Mouse (Mus musculus) midbrain, embryonic 15.5 days (tissue): ENCODE measurements at regions not wholly inside any gene's neighbourhood (a gene's known extent, or its start where the extent isn't known, plus 50 kb on each side); places are given as distances from the start of the nearest gene placed in this dataset.

Experiments used
- ATAC-seq: fragments of 200-750 bp; cut with Nextera tagmentation; replicated peaks from 2 replicates; pipeline ENCODE4 v1.8.0; 2017; ENCODE audit warnings: moderate TSS enrichment
- H3K27ac ChIP-seq: fragments of 300-500 bp; sonication (generic); 2 replicates; pipeline ENCODE4 v1.5.1; 2015; ENCODE audit warnings: mild to moderate bottlenecking, inconsistent platforms
- H3K27me3 ChIP-seq: fragments of 300-500 bp; sonication (generic); replicated peaks from 2 replicates; pipeline ENCODE4 v1.6.1; 2015; ENCODE audit warnings: inconsistent platforms
- H3K36me3 ChIP-seq: fragments of 300-500 bp; sonication (generic); replicated peaks from 2 replicates; pipeline ENCODE4 v1.6.1; 2015; ENCODE audit warnings: inconsistent platforms
- H3K4me1 ChIP-seq: fragments of 300-500 bp; sonication (generic); 2 replicates; pipeline ENCODE4 v1.6.1; 2015; ENCODE audit warnings: inconsistent platforms
- H3K4me2 ChIP-seq: fragments of 300-500 bp; sonication (generic); 2 replicates; pipeline ENCODE4 v1.6.1; 2015; ENCODE audit warnings: inconsistent platforms, mild to moderate bottlenecking, moderate library complexity
- H3K4me3 ChIP-seq: fragments of 300-500 bp; sonication (generic); 2 replicates; pipeline ENCODE4 v1.5.1; 2015; ENCODE audit warnings: mild to moderate bottlenecking, inconsistent platforms
- H3K9ac ChIP-seq: fragments of 300-500 bp; sonication (generic); 2 replicates; pipeline ENCODE4 v1.6.1; 2015; ENCODE audit warnings: mild to moderate bottlenecking, inconsistent platforms
- H3K9me3 ChIP-seq: fragments of 300-500 bp; sonication (generic); 2 replicates; pipeline ENCODE4 v1.6.1; 2016; ENCODE audit warnings: inconsistent platforms
- WGBS: fragments of 180-500 bp; shearing (Covaris S2); methylation state at CpG from one replicate; pipeline ENCODE4 v1.1.7; 2015; ENCODE audit warnings: mixed read lengths; 5-methylcytosine and 5-hydroxymethylcytosine counted together

- Histone ChIP-seq H3K9ac (no peak overlapping the region), H3K9me3 (no peaks in the 10 kb centered on the region), H3K4me1 (no peaks in the 10 kb centered on the region), H3K4me2 (no peak overlapping the region), H3K27me3 (no peaks in the 10 kb centered on the region), H3K36me3 (no peaks in the 10 kb centered on the region), H3K4me3 (no peak overlapping the region), H3K27ac (no peak overlapping the region)
- no peak for ATAC-seq
- WGBS, result 73% methylated on average over 1 of the region's 1 CpGs
Observed at GRCm38 (mm10) chr12:25355217-25355616, 258.3 kb upstream of the Id2 start.

GRCm38 (mm10) chr12:25353402-25353896 is 256.5 kb upstream of the Id2 start:
- 60% methylated on average over 10 of the region's 10 CpGs for WGBS
- Histone ChIP-seq H3K4me1 (no peaks in the 10 kb centered on the region), H3K36me3 (no peaks in the 10 kb centered on the region), H3K4me3 (no peak overlapping the region), H3K9ac (no peak overlapping the region), H3K27ac (0 out of 2 replicates have a peak overlapping the region, but pooled peaks have one; percentile 28), H3K4me2 (no peak overlapping the region), H3K27me3 (no peaks in the 10 kb centered on the region), H3K9me3 (no peaks in the 10 kb centered on the region)
- no peak for ATAC-seq

DNA sequence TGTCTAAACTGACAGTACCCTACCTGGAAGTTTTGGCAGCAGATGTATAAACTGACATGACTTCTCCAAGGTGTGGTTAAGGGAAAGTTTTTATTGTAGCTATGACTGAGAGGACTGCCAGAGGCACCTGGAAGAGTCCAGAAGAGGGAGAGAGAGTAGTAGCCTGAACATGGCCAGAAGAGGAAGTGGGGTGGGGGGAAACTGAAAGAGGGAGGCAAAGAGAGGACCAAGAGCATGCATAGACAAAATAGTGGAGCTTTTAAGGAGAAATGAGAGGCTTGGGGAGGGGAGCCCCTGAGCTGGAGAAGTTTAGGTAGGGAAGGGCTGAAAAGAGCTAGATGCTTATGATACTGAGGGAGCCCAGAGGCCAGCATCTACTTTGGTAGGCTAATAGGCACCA is 255.2 kb upstream of the Id2 start:
- Histone ChIP-seq H3K27ac (no peak overlapping the region), H3K4me3 (no peak overlapping the region), H3K4me1 (no peaks in the 10 kb centered on the region), H3K36me3 (no peaks in the 10 kb centered on the region), H3K4me2 (no peak overlapping the region), H3K9ac (no peak overlapping the region), H3K27me3 (no peaks in the 10 kb centered on the region), H3K9me3 (no peaks in the 10 kb centered on the region)
- no peak for ATAC-seq

- Histone ChIP-seq H3K4me3 (no peak overlapping the region), H3K9ac (no peak overlapping the region), H3K4me2 (no peak overlapping the region), H3K27me3 (no peaks in the 10 kb centered on the region), H3K9me3 (no peaks in the 10 kb centered on the region), H3K36me3 (no peaks in the 10 kb centered on the region), H3K27ac (no peak overlapping the region), H3K4me1 (no peaks in the 10 kb centered on the region)
- 63% methylated on average over 17 of the region's 17 CpGs for WGBS
- ATAC-seq, result no peak
Observed at GRCm38 (mm10) chr12:25344354-25344753, 247.4 kb upstream of the Id2 start.

DNA sequence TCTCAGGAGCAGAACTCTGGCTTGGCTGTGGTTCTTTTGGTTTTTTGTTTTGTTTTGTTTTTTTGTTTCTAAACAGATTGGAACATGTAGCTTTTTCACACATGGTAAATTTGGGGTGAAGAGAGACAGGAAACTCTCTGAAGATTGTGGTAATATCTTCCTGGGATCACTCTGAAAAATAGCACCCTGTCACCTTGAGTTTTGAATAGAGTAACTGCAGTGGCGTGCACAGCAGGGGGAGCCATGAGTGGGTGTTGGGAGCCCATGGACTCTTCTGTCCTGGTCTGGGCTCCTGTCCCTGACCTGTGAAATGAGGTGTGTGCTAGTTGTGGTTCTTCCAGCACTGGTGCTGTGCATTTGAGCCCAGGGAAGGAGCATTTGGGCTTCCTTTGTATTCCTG is 241.8 kb upstream of the Id2 start:
- H3K36me3 ChIP-seq, result no peaks in the 10 kb centered on the region
- no peak overlapping the region for H3K4me3 ChIP-seq
- ATAC-seq, result no peak
- no peak overlapping the region for H3K27ac ChIP-seq
- H3K9me3 ChIP-seq, result no peaks in the 10 kb centered on the region
- H3K4me2 ChIP-seq, result no peak overlapping the region
- no peaks in the 10 kb centered on the region for H3K4me1 ChIP-seq
- H3K27me3 ChIP-seq, result no peaks in the 10 kb centered on the region
- 83% methylated on average over 1 of the region's 1 CpGs for WGBS
- no peak overlapping the region for H3K9ac ChIP-seq

DNA sequence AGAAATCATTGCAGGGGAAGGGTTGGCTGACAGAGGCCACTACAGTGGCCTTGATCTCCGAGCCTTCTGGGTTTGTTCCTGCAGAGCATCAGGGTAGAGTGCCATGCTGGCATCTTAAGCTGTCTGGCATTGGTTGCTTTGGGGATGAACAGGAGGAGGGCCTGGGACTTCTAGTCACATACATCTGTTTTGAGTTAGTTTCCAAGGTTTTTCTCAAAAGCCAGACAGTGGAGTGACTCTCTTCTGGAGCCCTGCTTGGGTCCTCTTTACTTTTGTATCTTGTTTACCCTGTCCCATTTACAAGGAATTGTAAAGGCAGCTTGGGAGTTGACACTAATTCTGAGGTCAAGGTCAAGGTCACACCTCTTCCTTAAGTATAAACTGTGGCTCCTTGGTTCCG is 239.0 kb upstream of the Id2 start:
- WGBS, result 75% methylated on average over 2 of the region's 2 CpGs
- peaks cover 3% of the 10 kb centered on the region; the same call in 1 of the 2 replicates for H3K4me1 ChIP-seq
- no peak overlapping the region for H3K4me2 ChIP-seq
- H3K9ac ChIP-seq, result no peak overlapping the region
- H3K27me3 ChIP-seq, result no peaks in the 10 kb centered on the region
- H3K9me3 ChIP-seq, result no peaks in the 10 kb centered on the region
- no peaks in the 10 kb centered on the region for H3K36me3 ChIP-seq
- H3K27ac ChIP-seq, result no peak overlapping the region
- H3K4me3 ChIP-seq, result no peak overlapping the region
- no peak for ATAC-seq

DNA sequence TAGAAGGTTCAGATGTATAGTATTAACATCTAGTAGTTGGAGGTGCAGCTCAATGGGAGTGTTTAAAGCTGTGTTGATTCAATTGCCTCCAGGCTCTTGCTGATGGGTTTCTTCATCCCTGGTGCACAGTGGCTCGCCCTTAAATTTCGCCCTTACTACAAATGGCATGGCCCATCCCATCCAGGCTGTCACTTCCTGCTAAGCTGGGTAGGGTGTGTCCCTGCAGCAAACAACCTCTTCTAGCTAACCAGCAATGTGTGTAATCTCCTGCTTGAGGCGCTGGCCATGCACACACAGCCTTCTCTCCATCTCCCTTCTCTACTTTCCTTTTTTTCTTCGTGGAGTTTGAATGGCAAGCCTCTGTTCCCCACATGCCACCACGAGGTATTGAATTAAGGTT is 238.1 kb upstream of the Id2 start:
- H3K36me3 ChIP-seq, result no peaks in the 10 kb centered on the region
- H3K4me1 ChIP-seq, result peaks cover 3% of the 10 kb centered on the region; the same call in 1 of the 2 replicates
- no peak overlapping the region for H3K4me3 ChIP-seq
- no peak overlapping the region for H3K4me2 ChIP-seq
- 82% methylated on average over 5 of the region's 5 CpGs for WGBS
- ATAC-seq, result no peak
- H3K9me3 ChIP-seq, result no peaks in the 10 kb centered on the region
- H3K27me3 ChIP-seq, result no peaks in the 10 kb centered on the region
- H3K27ac ChIP-seq, result no peak overlapping the region
- no peak overlapping the region for H3K9ac ChIP-seq

DNA sequence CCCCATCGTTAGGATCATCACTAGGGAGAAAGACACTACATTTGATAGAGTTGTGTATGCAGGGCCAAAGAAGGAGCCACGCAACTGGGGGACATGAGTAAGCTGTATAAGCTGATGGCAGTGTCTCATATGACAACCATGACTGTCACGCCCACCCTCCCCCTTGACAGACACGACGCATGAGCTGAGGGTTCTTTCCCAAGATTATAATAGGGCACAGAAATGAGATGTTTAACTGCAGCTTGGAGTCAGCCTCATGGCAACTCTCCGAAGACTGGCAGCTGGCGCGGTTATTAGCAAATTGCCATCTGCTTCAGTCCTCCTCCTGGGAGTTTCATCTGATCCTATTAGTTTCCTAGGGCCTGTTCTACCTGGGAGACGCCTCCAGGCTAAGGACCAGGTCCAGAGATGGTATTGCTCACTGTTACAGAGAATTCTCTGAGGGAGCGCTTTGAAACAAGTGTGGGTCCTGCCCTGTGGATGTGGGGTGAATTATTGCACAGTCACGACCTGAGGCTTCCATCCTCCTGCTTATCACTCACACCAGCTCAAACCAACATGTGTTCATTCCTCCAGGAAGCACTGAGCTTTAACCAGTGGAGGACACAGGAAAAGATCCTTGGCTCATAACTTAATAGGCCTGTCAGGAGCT is 235.6 kb upstream of the Id2 start:
- peak; percentile 70 for ATAC-seq
- no peak overlapping the region for H3K9ac ChIP-seq
- H3K9me3 ChIP-seq, result no peaks in the 10 kb centered on the region
- WGBS, result 55% methylated on average over 11 of the region's 11 CpGs
- H3K36me3 ChIP-seq, result no peaks in the 10 kb centered on the region
- H3K27me3 ChIP-seq, result no peaks in the 10 kb centered on the region
- H3K27ac ChIP-seq, result no peak overlapping the region
- H3K4me3 ChIP-seq, result no peak overlapping the region
- H3K4me1 ChIP-seq, result peaks cover 10% of the 10 kb centered on the region
- no peak overlapping the region for H3K4me2 ChIP-seq

- 85% methylated on average over 5 of the region's 5 CpGs for WGBS
- no peak overlapping the region for H3K4me2 ChIP-seq
- no peaks in the 10 kb centered on the region for H3K27me3 ChIP-seq
- H3K27ac ChIP-seq, result no peak overlapping the region
- no peaks in the 10 kb centered on the region for H3K9me3 ChIP-seq
- no peak for ATAC-seq
- no peak overlapping the region for H3K9ac ChIP-seq
- no peaks in the 10 kb centered on the region for H3K36me3 ChIP-seq
- H3K4me3 ChIP-seq, result no peak overlapping the region
- H3K4me1 ChIP-seq, result peaks cover 10% of the 10 kb centered on the region
Observed at GRCm38 (mm10) chr12:25330004-25330708, 233.2 kb upstream of the Id2 start.

- Histone ChIP-seq H3K27me3 (no peaks in the 10 kb centered on the region), H3K4me3 (no peak overlapping the region), H3K4me2 (no peak overlapping the region), H3K36me3 (no peaks in the 10 kb centered on the region), H3K4me1 (peaks cover 7% of the 10 kb centered on the region; the same call in 1 of the 2 replicates), H3K9ac (no peak overlapping the region), H3K9me3 (no peaks in the 10 kb centered on the region), H3K27ac (no peak overlapping the region)
- WGBS, result 88% methylated on average over 3 of the region's 3 CpGs
- no peak for ATAC-seq
Observed at GRCm38 (mm10) chr12:25325901-25326300, 229.0 kb upstream of the Id2 start.

- 83% methylated on average over 1 of the region's 1 CpGs for WGBS
- no peak overlapping the region for H3K9ac ChIP-seq
Observed at GRCm38 (mm10) chr12:25323171-25323570, 226.2 kb upstream of the Id2 start.

DNA sequence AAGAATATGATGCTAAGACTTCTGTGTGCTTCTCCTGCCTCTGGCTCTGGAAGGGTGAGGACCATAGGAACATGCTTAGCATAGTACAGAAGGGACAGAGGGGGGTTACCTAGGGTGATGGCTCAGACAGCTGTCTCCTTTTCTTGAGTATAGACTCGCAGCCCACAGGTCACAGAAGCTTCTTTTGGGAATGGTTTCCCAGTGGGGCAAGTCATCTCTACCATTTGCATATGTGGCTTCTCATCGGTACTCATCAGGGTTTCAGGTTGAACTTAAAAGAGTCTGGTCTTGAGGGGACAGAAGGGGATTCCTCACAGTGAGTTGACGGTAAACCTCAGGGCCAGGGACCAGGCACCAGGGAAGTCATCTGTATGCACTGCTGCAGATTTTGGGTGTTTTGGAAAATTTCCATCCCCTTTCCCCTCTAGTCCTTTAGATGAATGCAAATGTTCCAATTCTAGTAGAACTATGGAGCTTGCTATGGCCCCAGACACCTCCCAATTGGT is 223.4 kb upstream of the Id2 start:
- H3K4me3 ChIP-seq, result no peak overlapping the region
- 92% methylated on average over 3 of the region's 3 CpGs for WGBS
- no peak overlapping the region for H3K27ac ChIP-seq
- H3K36me3 ChIP-seq, result no peaks in the 10 kb centered on the region
- no peaks in the 10 kb centered on the region for H3K4me1 ChIP-seq
- no peaks in the 10 kb centered on the region for H3K27me3 ChIP-seq
- no peak for ATAC-seq
- no peak overlapping the region for H3K4me2 ChIP-seq
- H3K9me3 ChIP-seq, result no peaks in the 10 kb centered on the region
- no peak overlapping the region for H3K9ac ChIP-seq

More at GRCm38 (mm10) chr12:25323171-25323570, 226.2 kb upstream of the Id2 start:
- H3K4me3 ChIP-seq, result no peak overlapping the region
- no peaks in the 10 kb centered on the region for H3K9me3 ChIP-seq
- no peaks in the 10 kb centered on the region for H3K4me1 ChIP-seq
- H3K36me3 ChIP-seq, result no peaks in the 10 kb centered on the region
- no peak overlapping the region for H3K27ac ChIP-seq
- no peak for ATAC-seq
- no peak overlapping the region for H3K4me2 ChIP-seq
- no peaks in the 10 kb centered on the region for H3K27me3 ChIP-seq

GRCm38 (mm10) chr12:25319846-25320245 is 222.9 kb upstream of the Id2 start:
- Histone ChIP-seq H3K36me3 (no peaks in the 10 kb centered on the region), H3K27me3 (no peaks in the 10 kb centered on the region), H3K4me2 (no peak overlapping the region), H3K4me3 (no peak overlapping the region), H3K9ac (no peak overlapping the region), H3K4me1 (no peaks in the 10 kb centered on the region), H3K27ac (no peak overlapping the region), H3K9me3 (no peaks in the 10 kb centered on the region)
- no peak for ATAC-seq
- 94% methylated on average over 2 of the region's 2 CpGs for WGBS
